Mouse (Mus musculus) heart, embryonic 16.5 days (tissue): ENCODE measurements at regions not wholly inside any gene's neighbourhood (a gene's known extent, or its start where the extent isn't known, plus 50 kb on each side); places are given as distances from the start of the nearest gene placed in this dataset.

Experiments
- ATAC-seq: fragments of 200-750 bp; cut with Nextera tagmentation; replicated peaks from 2 replicates; pipeline ENCODE4 v1.8.0; 2017; ENCODE audit warnings: moderate number of reproducible peaks; ENCODE audit not compliant: insufficient read depth, low FRiP score; ENCODE audit errors: extremely low read depth
- H3K27ac ChIP-seq: fragments of 300-500 bp; sonication (generic); 2 replicates; pipeline ENCODE4 v1.5.1; 2014; ENCODE audit warnings: mild to moderate bottlenecking, low read length, control low read depth, moderate library complexity
- H3K27me3 ChIP-seq: fragments of 300-500 bp; sonication (generic); 2 replicates; pipeline ENCODE4 v1.6.1; 2014; ENCODE audit warnings: low read length, mixed read lengths; ENCODE audit not compliant: control insufficient read depth, insufficient read depth
- H3K36me3 ChIP-seq: fragments of 300-500 bp; sonication (generic); 2 replicates; pipeline ENCODE4 v1.6.1; 2014; ENCODE audit not compliant: control insufficient read depth, insufficient read depth
- H3K4me1 ChIP-seq: fragments of 300-500 bp; sonication (generic); 2 replicates; pipeline ENCODE4 v1.6.1; 2014; ENCODE audit warnings: low read length, mixed read lengths; ENCODE audit not compliant: control insufficient read depth, insufficient read depth
- H3K4me2 ChIP-seq: fragments of 300-500 bp; sonication (generic); 2 replicates; pipeline ENCODE4 v1.6.1; 2014; ENCODE audit warnings: low read depth, mild to moderate bottlenecking, control low read depth, low read length
- H3K4me3 ChIP-seq: fragments of 300-500 bp; sonication (generic); 2 replicates; pipeline ENCODE4 v1.5.1; 2014; ENCODE audit warnings: mild to moderate bottlenecking, control low read depth, low read length
- H3K9ac ChIP-seq: fragments of 300-500 bp; sonication (generic); 2 replicates; pipeline ENCODE4 v1.6.1; 2014; ENCODE audit warnings: low read length, control low read depth
- H3K9me3 ChIP-seq: fragments of 300-500 bp; sonication (generic); replicated peaks from 2 replicates; pipeline ENCODE4 v1.6.1; 2016; ENCODE audit warnings: low read length; ENCODE audit not compliant: control insufficient read depth
- WGBS: fragments of 180-500 bp; shearing (Covaris S2); extraction: QIAGEN DNeasy Blood & Tissue Kit; methylation state at CpG from one replicate; pipeline ENCODE4 v1.1.7; 2014; 5-methylcytosine and 5-hydroxymethylcytosine counted together

DNA sequence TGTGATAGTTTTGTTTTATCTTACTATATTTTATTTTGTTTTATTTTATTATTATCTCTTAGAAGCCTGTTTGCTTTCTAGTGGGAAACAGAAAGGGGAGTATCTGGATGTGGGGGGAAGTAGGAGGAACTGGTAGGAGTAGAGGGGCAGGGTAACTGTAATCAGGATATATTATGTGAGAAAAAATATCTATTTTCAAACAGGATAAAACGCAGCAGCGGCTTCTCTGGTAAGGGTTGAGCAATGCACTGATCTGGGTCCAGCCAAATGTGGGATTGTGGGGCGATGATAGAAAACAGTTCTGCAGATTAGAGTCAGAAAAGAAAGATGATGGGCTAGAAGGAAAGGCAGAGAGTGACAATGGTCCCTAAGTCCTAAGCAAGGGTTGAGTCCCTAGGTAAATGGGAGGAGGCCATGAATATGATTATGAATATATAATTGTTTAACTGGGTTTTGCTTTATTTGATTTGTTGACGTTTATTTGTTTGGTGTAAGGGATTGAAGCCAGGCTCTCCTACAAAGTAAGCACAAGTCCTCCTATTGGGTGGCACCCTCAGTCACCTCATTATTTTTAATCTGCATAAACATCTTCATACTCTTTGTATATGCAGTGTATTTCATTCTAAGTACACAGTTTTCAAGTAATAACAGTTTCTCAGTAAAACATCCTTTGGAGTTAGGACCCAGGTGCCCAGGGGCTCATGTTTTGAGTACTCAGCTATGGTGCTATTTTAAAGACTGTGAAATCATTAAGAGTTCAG is 283.7 kb downstream of the Meis1 start:
- no peak overlapping the region for H3K9ac ChIP-seq
- H3K27me3 ChIP-seq = no peaks in the 10 kb centered on the region
- H3K36me3 ChIP-seq = no peaks in the 10 kb centered on the region
- WGBS = 77% methylated on average over 4 of the region's 4 CpGs
- no peaks in the 10 kb centered on the region for H3K9me3 ChIP-seq
- H3K4me3 ChIP-seq = no peak overlapping the region
- no peak overlapping the region for H3K27ac ChIP-seq
- H3K4me2 ChIP-seq = no peak overlapping the region
- no peak for ATAC-seq
- H3K4me1 ChIP-seq = no peaks in the 10 kb centered on the region

DNA sequence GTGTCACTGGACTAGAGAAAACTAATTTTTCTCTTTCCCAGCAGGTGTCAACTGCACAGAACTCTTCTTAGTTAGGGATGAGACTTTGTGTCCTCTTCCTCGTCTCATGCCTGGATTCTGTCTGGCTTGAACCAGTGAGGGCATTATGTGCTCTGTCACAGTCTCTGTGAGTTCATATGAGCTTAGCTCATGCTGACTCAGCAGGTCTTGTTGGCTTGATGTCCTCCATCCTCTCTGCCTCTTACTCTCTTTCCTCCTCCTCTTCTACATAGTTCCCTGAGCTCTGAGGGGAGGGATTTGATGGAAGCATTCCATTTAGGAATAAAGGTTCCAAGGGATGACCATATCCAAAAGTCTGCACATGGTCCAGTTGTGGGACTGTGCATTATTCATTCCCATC is 284.7 kb downstream of the Meis1 start:
- H3K4me1 ChIP-seq = no peaks in the 10 kb centered on the region
- no peak overlapping the region for H3K4me3 ChIP-seq
- H3K9me3 ChIP-seq = no peaks in the 10 kb centered on the region
- ATAC-seq = no peak
- no peak overlapping the region for H3K27ac ChIP-seq
- 70% methylated on average over 1 of the region's 1 CpGs for WGBS
- H3K9ac ChIP-seq = no peak overlapping the region
- no peaks in the 10 kb centered on the region for H3K27me3 ChIP-seq
- no peaks in the 10 kb centered on the region for H3K36me3 ChIP-seq
- H3K4me2 ChIP-seq = no peak overlapping the region

DNA sequence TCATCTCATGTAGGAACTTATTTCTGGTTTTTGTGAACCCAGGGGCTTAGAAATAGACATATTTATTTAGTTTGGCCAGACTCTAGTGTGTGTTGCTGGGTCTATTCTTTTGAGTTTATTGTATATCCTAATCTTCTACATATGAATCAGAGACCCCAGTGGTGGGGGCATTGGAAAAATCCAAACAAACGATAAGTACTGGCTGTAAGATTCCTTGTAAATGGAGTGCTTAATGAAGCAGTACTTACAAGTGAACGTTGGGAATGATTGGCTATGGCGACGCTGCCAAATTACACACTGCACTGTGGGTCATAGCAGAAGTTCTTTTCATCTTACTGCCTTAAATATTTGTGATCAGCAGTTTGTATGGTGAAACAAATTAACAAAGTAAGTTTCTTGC is 289.0 kb downstream of the Meis1 start:
- H3K27me3 ChIP-seq = no peaks in the 10 kb centered on the region
- WGBS = 61% methylated on average over 4 of the region's 4 CpGs
- no peak for ATAC-seq
- no peaks in the 10 kb centered on the region for H3K36me3 ChIP-seq
- no peak overlapping the region for H3K4me3 ChIP-seq
- H3K4me2 ChIP-seq = no peak overlapping the region
- H3K9me3 ChIP-seq = no peaks in the 10 kb centered on the region
- H3K9ac ChIP-seq = no peak overlapping the region
- no peaks in the 10 kb centered on the region for H3K4me1 ChIP-seq
- no peak overlapping the region for H3K27ac ChIP-seq

DNA sequence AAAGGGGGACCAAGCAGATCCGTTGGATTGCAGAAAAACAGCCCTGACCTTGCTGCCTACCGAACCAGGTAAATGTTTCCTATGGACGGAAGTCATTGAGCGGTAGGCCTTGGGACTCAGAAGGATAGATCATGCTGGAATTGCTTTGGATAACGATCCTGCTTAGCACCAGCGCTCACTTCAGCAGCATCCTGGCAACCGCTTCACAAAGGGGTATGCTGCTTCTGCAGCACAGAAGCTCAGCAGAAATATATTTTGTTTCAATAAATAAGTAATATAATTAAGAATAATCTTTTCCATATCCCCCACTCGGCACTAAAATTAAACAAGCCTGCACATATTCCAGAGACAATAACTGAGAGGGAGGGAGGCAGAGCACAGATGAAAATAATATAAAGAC is 296.0 kb downstream of the Meis1 start:
- no peak overlapping the region for H3K4me2 ChIP-seq
- H3K27me3 ChIP-seq = no peaks in the 10 kb centered on the region
- H3K9me3 ChIP-seq = no peaks in the 10 kb centered on the region
- H3K9ac ChIP-seq = no peak overlapping the region
- no peaks in the 10 kb centered on the region for H3K36me3 ChIP-seq
- H3K27ac ChIP-seq = no peak overlapping the region
- 85% methylated on average over 8 of the region's 8 CpGs for WGBS
- ATAC-seq = no peak
- no peaks in the 10 kb centered on the region for H3K4me1 ChIP-seq
- H3K4me3 ChIP-seq = no peak overlapping the region

DNA sequence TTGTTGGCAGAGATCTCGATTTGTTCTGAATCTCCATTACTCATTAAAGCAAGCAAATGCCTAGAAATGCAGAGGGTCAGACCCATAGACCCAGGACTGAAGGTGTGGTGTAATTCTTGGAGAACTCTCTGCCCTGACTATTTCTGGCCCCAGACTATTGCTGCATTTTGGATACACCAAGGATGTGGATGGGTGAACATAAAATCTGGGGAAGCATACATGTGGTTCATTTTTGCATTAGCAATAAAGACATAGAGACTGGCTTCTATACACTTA is 303.0 kb downstream of the Meis1 start:
- ATAC-seq = no peak
- WGBS = 65% methylated on average over 1 of the region's 1 CpGs
- no peak overlapping the region for H3K4me3 ChIP-seq
- H3K36me3 ChIP-seq = no peaks in the 10 kb centered on the region
- H3K4me1 ChIP-seq = no peaks in the 10 kb centered on the region
- no peak overlapping the region for H3K9ac ChIP-seq
- no peaks in the 10 kb centered on the region for H3K9me3 ChIP-seq
- no peak overlapping the region for H3K4me2 ChIP-seq
- H3K27me3 ChIP-seq = no peaks in the 10 kb centered on the region
- H3K27ac ChIP-seq = no peak overlapping the region

DNA sequence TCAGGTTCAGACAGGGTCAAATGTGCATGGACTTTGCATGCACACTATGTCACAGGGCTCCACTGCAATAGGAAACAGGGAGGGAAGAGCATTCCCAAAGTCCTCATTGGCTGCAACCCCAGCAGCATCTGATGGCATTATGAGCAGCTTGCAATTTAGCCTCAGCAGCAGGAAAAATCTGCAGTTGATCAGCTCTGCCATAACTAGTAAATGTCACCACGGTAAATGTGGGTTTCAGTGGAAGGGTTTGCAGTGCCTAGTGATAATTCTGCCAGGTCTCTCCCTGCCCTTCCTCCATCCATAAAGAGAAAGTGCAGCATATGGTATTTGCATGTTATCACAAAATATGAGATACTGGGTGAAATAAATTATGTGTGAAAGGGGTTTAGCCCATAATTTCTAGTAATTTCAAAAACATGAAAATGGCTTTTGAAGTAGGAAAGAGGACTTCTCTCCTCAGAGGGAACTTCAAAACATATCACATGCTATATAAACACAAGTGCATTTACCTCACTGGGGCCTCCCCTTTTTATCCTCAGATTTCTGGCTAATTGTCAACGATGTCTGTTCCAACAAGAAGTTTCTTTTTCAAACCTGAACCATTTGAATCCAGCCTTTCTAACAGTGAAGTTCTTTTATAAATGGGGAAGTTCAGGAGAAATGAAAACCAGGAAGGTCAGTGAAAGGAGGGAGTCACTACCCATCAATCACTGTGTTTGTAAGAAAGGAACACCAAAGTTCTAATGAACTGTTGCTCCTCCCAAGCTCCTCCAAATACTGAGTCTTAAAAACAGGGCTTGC is 303.5 kb downstream of the Meis1 start:
- no peak overlapping the region for H3K27ac ChIP-seq
- no peaks in the 10 kb centered on the region for H3K4me1 ChIP-seq
- no peak for ATAC-seq
- no peak overlapping the region for H3K4me3 ChIP-seq
- H3K36me3 ChIP-seq = no peaks in the 10 kb centered on the region
- H3K4me2 ChIP-seq = no peak overlapping the region
- no peaks in the 10 kb centered on the region for H3K9me3 ChIP-seq
- no peaks in the 10 kb centered on the region for H3K27me3 ChIP-seq
- H3K9ac ChIP-seq = no peak overlapping the region
- 53% methylated on average over 2 of the region's 2 CpGs for WGBS

DNA sequence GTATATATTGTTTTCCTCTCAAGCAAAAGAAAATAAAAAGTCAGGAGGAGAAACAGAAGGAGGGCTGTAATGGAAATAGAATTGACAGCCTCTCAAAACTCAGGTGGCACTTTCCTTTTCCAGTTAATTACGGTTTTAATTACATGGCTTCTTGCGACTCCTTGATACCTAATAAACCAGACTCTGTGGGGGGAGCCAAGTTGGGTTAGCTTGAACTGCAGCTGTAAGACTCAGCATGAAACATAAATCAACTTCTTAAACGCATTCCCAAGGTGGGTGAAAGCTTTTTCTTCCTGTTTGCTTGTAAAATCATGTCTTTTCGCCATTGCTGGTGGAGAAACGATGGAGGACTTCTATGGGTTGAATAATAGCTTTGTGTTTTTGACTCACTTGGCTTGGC is 304.4 kb downstream of the Meis1 start:
- Histone ChIP-seq H3K4me1 (no peaks in the 10 kb centered on the region), H3K36me3 (no peaks in the 10 kb centered on the region), H3K9ac (no peak overlapping the region), H3K4me2 (no peak overlapping the region), H3K9me3 (no peaks in the 10 kb centered on the region), H3K4me3 (no peak overlapping the region), H3K27ac (no peak overlapping the region), H3K27me3 (no peaks in the 10 kb centered on the region)
- no peak for ATAC-seq
- 76% methylated on average over 5 of the region's 5 CpGs for whole genome bisulfite sequencing

DNA sequence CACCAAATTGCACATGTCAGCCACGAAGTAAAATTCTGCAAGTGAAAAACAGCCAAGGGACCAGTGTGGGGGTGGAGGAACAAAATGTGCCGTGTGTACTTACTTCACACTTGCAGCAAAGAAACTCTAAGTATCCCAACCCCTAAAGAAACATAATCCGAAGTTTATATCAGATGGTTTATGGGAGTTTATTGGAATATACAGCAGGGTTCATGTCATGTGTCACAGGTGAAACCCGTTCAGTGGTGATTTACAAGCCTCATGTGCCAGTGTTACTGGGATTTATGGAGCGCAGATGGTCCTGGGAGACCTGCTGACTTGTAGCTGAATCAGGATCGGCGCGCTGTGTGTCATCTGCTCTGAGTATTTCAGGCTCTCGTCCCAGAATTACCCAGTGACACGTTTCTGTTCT is 306.1 kb downstream of the Meis1 start:
- no peak for ATAC-seq
- 79% methylated on average over 10 of the region's 10 CpGs for WGBS

DNA sequence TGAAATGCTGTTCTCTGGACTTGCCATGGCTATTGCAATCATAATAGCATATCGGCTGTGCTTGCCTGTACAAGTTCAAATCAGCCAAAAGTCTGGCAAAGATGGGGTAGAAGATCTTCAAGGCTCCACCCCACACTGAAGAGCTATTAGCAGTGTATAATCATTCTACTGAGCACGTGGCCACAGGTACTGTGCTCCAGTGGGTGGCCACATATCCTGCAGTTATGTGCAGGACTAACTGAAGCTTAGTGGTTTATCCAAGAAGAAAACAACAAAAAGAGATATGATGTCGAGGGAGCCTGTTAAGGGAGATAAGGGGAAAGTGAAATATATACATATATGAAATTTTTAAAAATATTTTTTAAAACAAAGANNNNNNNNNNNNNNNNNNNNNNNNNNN is 309.2 kb downstream of the Meis1 start:
- no peaks in the 10 kb centered on the region for H3K9me3 ChIP-seq
- ATAC-seq = no peak
- 68% methylated on average over 3 of the region's 3 CpGs for WGBS

More for the DNA sequence above, 306.1 kb downstream of the Meis1 start:
- Histone ChIP-seq H3K4me2 (no peak overlapping the region), H3K27ac (no peak overlapping the region), H3K9ac (no peak overlapping the region), H3K4me3 (no peak overlapping the region), H3K27me3 (no peaks in the 10 kb centered on the region), H3K9me3 (no peaks in the 10 kb centered on the region), H3K36me3 (no peaks in the 10 kb centered on the region), H3K4me1 (no peaks in the 10 kb centered on the region)

More for the DNA sequence above, 309.2 kb downstream of the Meis1 start:
- H3K36me3 ChIP-seq = no peaks in the 10 kb centered on the region
- no peaks in the 10 kb centered on the region for H3K4me1 ChIP-seq
- no peak overlapping the region for H3K9ac ChIP-seq
- H3K27ac ChIP-seq = no peak overlapping the region
- no peak overlapping the region for H3K4me3 ChIP-seq
- no peaks in the 10 kb centered on the region for H3K27me3 ChIP-seq
- H3K4me2 ChIP-seq = no peak overlapping the region
